Mouse (Mus musculus): ENCODE data around the gene Gal3st2. TPM values are rescaled to one million over a fixed set of nuclear protein-coding genes. Genes with fewer than 3 reads are reported as not detected.
"Not testable (repeated sequence)": the region's sequence is repeated elsewhere in the genome, so short reads cannot be mapped to it uniquely, and the experiment has no call there.

Gal3st2 gene
- polyA plus RNA-seq, 1 experiment, result not detected

- WGBS, result 83% methylated on average over 3 of the region's 3 CpGs
- H3K4me3 ChIP-seq (ENCODE audit: insufficient read depth, low read depth, low read length); H3K4me1 ChIP-seq (ENCODE audit: control insufficient read depth, insufficient read depth, low read length); H3K27ac ChIP-seq (ENCODE audit: insufficient read depth, low read depth, low read length): not testable (repeated sequence)
Measured at GRCm38 (mm10) chr1:93919321-93919720, 58.2 kb downstream of the Gal3st2 start.

- H3K4me3 ChIP-seq (ENCODE audit: insufficient read depth, low read depth, low read length); H3K27ac ChIP-seq (ENCODE audit: insufficient read depth, low read depth, low read length); H3K4me1 ChIP-seq (ENCODE audit: control insufficient read depth, insufficient read depth, low read length): not testable (repeated sequence)
- 100% methylated on average over 3 of the region's 3 CpGs for WGBS
Measured at GRCm38 (mm10) chr1:93922609-93923008, 61.5 kb downstream of the Gal3st2 start.

- 71% methylated on average over 2 of the region's 2 CpGs for WGBS
- H3K4me3 ChIP-seq (ENCODE audit: insufficient read depth, low read depth, low read length); H3K27ac ChIP-seq (ENCODE audit: insufficient read depth, low read depth, low read length); H3K4me1 ChIP-seq (ENCODE audit: control insufficient read depth, insufficient read depth, low read length): not testable (repeated sequence)
Measured at GRCm38 (mm10) chr1:93923098-93923497, 62.0 kb downstream of the Gal3st2 start.

Other genes starting within 250 kb of the Gal3st2 start
- gene Stk25, start 202.6 kb upstream of the Gal3st2 start, polyA plus RNA-seq (2012; ENCODE audit: insufficient read depth, insufficient read length, low replicate concordance, missing spikeins), result not detected in 2 replicates
- not detected in 2 replicates for gene Bok, start 175.6 kb upstream of the Gal3st2 start, polyA plus RNA-seq (2012; ENCODE audit: insufficient read depth, insufficient read length, low replicate concordance, missing spikeins)
- not detected in 2 replicates for gene Atg4b, start 109.8 kb upstream of the Gal3st2 start, polyA plus RNA-seq (2012; ENCODE audit: insufficient read depth, insufficient read length, low replicate concordance, missing spikeins)
- gene Thap4, start 106.4 kb upstream of the Gal3st2 start, polyA plus RNA-seq (2012; ENCODE audit: insufficient read depth, insufficient read length, low replicate concordance, missing spikeins), result not detected in 2 replicates
- gene Dtymk, start 59.4 kb upstream of the Gal3st2 start, polyA plus RNA-seq (2012; ENCODE audit: insufficient read depth, insufficient read length, low replicate concordance, missing spikeins), result not detected in 2 replicates
- not detected in 2 replicates for gene Ing5, start 57.3 kb upstream of the Gal3st2 start, polyA plus RNA-seq (2012; ENCODE audit: insufficient read depth, insufficient read length, low replicate concordance, missing spikeins)
- not detected in 2 replicates for gene D2hgdh, start 36.4 kb upstream of the Gal3st2 start, polyA plus RNA-seq (2012; ENCODE audit: insufficient read depth, insufficient read length, low replicate concordance, missing spikeins)
- not detected in 2 replicates for gene Gal3st2b, start 57.0 kb downstream of the Gal3st2 start, polyA plus RNA-seq (2012; ENCODE audit: insufficient read depth, insufficient read length, low replicate concordance, missing spikeins)
- not detected in 2 replicates for gene Gal3st2c, start 129.2 kb downstream of the Gal3st2 start, polyA plus RNA-seq (2012; ENCODE audit: insufficient read depth, insufficient read length, low replicate concordance, missing spikeins)
- gene Neu4, start 159.1 kb downstream of the Gal3st2 start, polyA plus RNA-seq (2012; ENCODE audit: insufficient read depth, insufficient read length, low replicate concordance, missing spikeins), result not detected in 2 replicates
- gene Pdcd1, start 191.2 kb downstream of the Gal3st2 start, polyA plus RNA-seq (2012; ENCODE audit: insufficient read depth, insufficient read length, low replicate concordance, missing spikeins), result not detected in 2 replicates